Mouse (Mus musculus) hindbrain, postnatal 0 days (tissue): ENCODE measurements around the gene Lpcat3. TPM values are rescaled to one million over a fixed set of nuclear protein-coding genes. Genes with fewer than 3 reads are reported as not detected.

Experiments used
- ATAC-seq: fragments of 200-750 bp; cut with Nextera tagmentation; 2 replicates; pipeline ENCODE4 v1.8.0; 2017; ENCODE audit warnings: mild to moderate bottlenecking, moderate TSS enrichment, moderate library complexity
- DNase-seq: peaks from one replicate; pipeline ENCODE4 v3.0.0-alpha.2; 2015; ENCODE audit warnings: low spot score
- H3K27ac ChIP-seq: fragments of 300-500 bp; sonication (generic); 2 replicates; pipeline ENCODE4 v1.5.1; 2014; ENCODE audit warnings: mild to moderate bottlenecking
- H3K27me3 ChIP-seq: fragments of 300-500 bp; sonication (generic); 2 replicates; pipeline ENCODE4 v1.6.1; 2014; ENCODE audit warnings: low read length, mixed read lengths; ENCODE audit not compliant: insufficient read depth
- H3K36me3 ChIP-seq: fragments of 300-500 bp; sonication (generic); 2 replicates; pipeline ENCODE4 v1.6.1; 2014; ENCODE audit warnings: low read length, mixed read lengths; ENCODE audit not compliant: insufficient read depth
- H3K4me1 ChIP-seq: fragments of 300-500 bp; sonication (generic); 2 replicates; pipeline ENCODE4 v1.6.1; 2014; ENCODE audit warnings: antibody characterized with exemption, low read length, mixed read lengths; ENCODE audit not compliant: insufficient read depth
- H3K4me2 ChIP-seq: fragments of 300-500 bp; sonication (generic); 2 replicates; pipeline ENCODE4 v1.6.1; 2014; ENCODE audit warnings: low read depth, mild to moderate bottlenecking, low read length, moderate library complexity, mixed read lengths
- H3K4me3 ChIP-seq: fragments of 300-500 bp; sonication (generic); 2 replicates; pipeline ENCODE4 v1.5.1; 2014; ENCODE audit warnings: low read length
- H3K9ac ChIP-seq: fragments of 300-500 bp; sonication (generic); replicated peaks from 2 replicates; pipeline ENCODE4 v1.6.1; 2014; ENCODE audit warnings: mild to moderate bottlenecking, low read length, moderate library complexity, mixed read lengths
- H3K9me3 ChIP-seq: fragments of 300-500 bp; sonication (generic); 2 replicates; pipeline ENCODE4 v1.6.1; 2016; ENCODE audit warnings: low read length, mixed read lengths
- CTCF ChIP-seq: IDR thresholded peaks from 2 replicates; pipeline ENCODE4 v1.5.1; 2016; ENCODE audit warnings: antibody characterized with exemption, control low read depth, low read depth
- WGBS: fragments of 180-500 bp; shearing (Covaris S2); extraction: QIAGEN DNeasy Blood & Tissue Kit; methylation state at CpG from one replicate; pipeline ENCODE4 v1.1.7; 2014; 5-methylcytosine and 5-hydroxymethylcytosine counted together
- polyA plus RNA-seq: library from polyadenylated mRNA; unstranded; fragments of >200 nt; fragmentation: Nextera tagmentation; extraction: Ambion mirVana; gene quantifications from 2 replicates; pipeline ENCODE4 v1.2.1, GENCODE M21; 2015
- total RNA-seq: library from RNA; depleted of rRNA; stranded (reverse); fragments of >200 nt; gene quantifications from 2 replicates; pipeline ENCODE4 v1.2.3, GENCODE M21; 2014

The Lpcat3 gene
- total and polyA plus RNA-seq, 2 experiments from 2014 or later = 48.5 to 49.5 TPM

DNA sequence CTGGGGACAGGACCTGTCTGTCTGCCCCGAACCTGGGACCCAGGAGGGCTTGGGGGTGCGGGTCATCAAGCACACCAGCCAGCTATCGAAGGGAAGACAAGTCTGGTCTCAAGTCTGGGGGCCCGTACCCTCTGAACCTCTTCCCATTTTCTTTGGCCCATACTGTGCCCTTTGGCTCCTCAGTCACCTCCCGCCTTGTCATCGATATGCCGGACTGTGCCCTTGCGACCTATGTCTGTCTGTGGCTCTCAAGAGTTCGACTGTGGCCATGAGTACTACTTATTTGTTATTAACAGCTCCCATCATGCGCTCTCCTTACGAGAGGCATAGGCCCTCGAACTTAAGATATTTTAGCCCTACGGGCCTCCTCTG lies 583 bp downstream of the Lpcat3 start:
- H3K4me1 ChIP-seq = 0 out of 2 replicates have a peak, but pooled peaks cover 4% of the 10 kb centered on the region
- H3K9me3 ChIP-seq = no peaks in the 10 kb centered on the region
- no peaks in the 10 kb centered on the region for H3K27me3 ChIP-seq
- H3K36me3 ChIP-seq = no peaks in the 10 kb centered on the region
- no peak for TF ChIP-seq CTCF
- 16% methylated on average over 13 of the region's 13 CpGs for WGBS
- peak overlapping the region; percentile 58 for H3K4me3 ChIP-seq
- H3K9ac ChIP-seq = peak overlapping the region; percentile 61
- ATAC-seq = no peak
- peak; percentile 4 for DNase-seq
- H3K27ac ChIP-seq = peak overlapping the region; percentile 85
- H3K4me2 ChIP-seq = peak overlapping the region; percentile 65

DNA sequence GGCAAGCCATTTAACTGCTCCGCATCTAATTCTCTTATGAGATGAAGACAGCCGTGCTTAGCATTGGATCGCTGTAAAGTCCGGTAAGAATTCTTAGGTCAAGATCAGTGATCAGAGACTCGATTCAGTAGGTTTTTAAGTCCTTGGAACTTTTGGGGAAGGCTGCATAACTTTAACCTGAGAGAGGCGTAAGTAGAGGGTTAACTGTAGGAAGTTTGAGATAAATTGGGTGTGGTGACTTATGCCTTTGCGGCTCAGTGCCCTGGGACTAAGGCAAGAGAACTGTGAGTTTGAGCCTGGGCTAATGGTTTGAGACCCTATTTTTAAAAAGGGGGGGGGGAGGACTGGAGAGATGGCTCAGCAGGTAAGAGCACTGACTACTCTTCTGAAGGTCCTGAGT lies 1.4 kb downstream of the Lpcat3 start:
- no peaks in the 10 kb centered on the region for H3K27me3 ChIP-seq
- peak overlapping the region; percentile 65 for H3K4me2 ChIP-seq
- no peak overlapping the region for H3K27ac ChIP-seq
- H3K9me3 ChIP-seq = no peaks in the 10 kb centered on the region
- ATAC-seq (no peak), DNase-seq (no peak)
- 0 out of 2 replicates have a peak, but pooled peaks cover 4% of the 10 kb centered on the region for H3K4me1 ChIP-seq
- no peak overlapping the region for H3K9ac ChIP-seq
- WGBS = 83% methylated on average over 7 of the region's 7 CpGs
- no peak for TF ChIP-seq CTCF
- no peaks in the 10 kb centered on the region for H3K36me3 ChIP-seq
- H3K4me3 ChIP-seq = no peak overlapping the region

DNA sequence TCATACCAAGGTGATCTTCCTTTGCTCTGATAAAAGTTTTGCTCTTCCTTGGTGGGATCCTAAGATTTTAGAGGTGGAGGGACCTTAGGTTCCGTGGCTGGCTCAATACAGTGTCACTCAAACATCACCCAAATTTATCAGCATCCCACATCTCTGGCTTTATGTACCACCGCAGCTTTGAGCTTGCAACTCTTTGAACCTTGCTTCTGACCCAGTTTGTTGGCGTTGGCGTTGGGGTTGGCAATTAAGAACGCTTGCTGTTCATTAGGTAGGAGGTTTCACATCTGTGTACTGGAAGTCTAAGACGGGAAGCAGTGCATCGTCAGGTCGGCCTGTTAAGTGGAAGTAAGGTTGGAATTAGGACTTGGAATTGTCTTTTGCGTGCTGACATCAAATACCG lies 2.2 kb downstream of the Lpcat3 start:
- no peaks in the 10 kb centered on the region for H3K9me3 ChIP-seq
- 0 out of 2 replicates have a peak, but pooled peaks cover 4% of the 10 kb centered on the region for H3K4me1 ChIP-seq
- no peak overlapping the region for H3K27ac ChIP-seq
- TF ChIP-seq CTCF = no peak
- DNase-seq = no peak
- H3K36me3 ChIP-seq = no peaks in the 10 kb centered on the region
- H3K9ac ChIP-seq = no peak overlapping the region
- no peak overlapping the region for H3K4me3 ChIP-seq
- WGBS = 97% methylated on average over 10 of the region's 10 CpGs
- ATAC-seq = no peak
- no peaks in the 10 kb centered on the region for H3K27me3 ChIP-seq
- no peak overlapping the region for H3K4me2 ChIP-seq

DNA sequence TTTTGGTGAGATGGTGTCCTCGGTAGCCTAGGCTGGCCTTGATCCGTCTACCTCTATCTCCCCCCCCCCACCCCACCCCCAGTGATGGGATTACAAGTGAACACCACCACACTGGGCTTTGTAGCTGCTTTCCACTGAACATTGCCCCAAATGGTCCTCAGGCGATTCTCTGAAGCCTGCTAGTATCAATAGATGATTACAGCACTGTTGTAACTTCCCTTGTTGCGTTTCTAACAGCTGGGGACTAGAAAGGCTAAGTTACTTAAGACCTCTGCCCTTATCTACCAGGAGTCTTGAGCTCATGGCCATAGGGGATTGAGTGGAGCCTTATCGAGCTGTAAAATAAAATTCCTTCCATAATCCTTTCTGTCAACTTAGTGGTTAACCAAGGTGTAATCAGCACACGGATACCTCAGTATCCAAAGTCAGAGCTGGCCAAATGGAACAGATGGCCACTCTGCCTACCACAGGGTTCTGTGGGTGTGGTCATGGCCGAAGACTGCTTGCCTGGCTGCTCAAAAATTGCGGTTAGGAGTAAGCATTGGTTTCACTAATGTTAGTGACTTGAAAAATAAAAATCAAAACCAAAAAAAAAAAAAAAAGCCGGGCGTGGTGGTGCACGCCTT lies 6.5 kb downstream of the Lpcat3 start:
- Histone ChIP-seq H3K4me3 (no peak overlapping the region), H3K36me3 (no peaks in the 10 kb centered on the region), H3K4me1 (0 out of 2 replicates have a peak, but pooled peaks cover under 1% of the 10 kb centered on the region), H3K27me3 (no peaks in the 10 kb centered on the region), H3K9me3 (no peaks in the 10 kb centered on the region), H3K27ac (no peak overlapping the region), H3K9ac (no peak overlapping the region), H3K4me2 (no peak overlapping the region)
- WGBS = 90% methylated on average over 11 of the region's 11 CpGs
- TF ChIP-seq CTCF = no peak
- ATAC-seq (no peak), DNase-seq (no peak)

DNA sequence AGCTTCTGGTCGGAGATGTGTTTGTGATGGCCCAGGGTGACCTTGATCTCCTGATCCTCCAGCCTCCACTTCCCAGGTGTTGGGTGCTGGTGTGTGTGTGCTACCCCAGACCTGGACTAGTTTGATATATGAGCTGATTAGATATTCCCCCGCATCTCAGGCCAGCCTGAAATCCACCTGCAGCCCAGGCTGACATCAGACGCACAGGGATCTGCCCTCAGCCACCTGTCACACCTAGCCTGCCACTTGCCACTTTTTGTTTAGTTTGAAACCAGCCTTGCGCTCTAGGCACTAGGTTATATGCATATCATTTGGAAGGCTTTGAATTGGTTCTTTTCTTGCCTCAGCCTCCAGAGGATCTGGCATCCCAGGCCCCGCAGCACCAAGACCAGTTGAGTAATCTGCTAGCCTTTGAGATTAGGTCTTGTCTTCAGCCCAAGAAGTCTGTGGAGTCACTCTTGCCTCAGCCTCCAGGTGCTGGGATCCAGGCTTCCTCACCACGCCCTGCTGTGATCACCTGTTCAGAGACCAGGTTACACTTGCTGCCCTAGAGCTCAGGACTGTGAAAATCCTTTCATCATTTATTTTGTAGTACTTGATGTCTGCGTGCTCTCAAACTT lies 7.6 kb downstream of the Lpcat3 start:
- H3K27ac ChIP-seq = no peak overlapping the region
- no peaks in the 10 kb centered on the region for H3K9me3 ChIP-seq
- H3K4me2 ChIP-seq = no peak overlapping the region
- no peak for TF ChIP-seq CTCF
- H3K4me1 ChIP-seq = no peaks in the 10 kb centered on the region
- 89% methylated on average over 7 of the region's 7 CpGs for WGBS
- ATAC-seq = no peak
- no peaks in the 10 kb centered on the region for H3K27me3 ChIP-seq
- no peak overlapping the region for H3K9ac ChIP-seq
- H3K36me3 ChIP-seq = no peaks in the 10 kb centered on the region
- H3K4me3 ChIP-seq = no peak overlapping the region
- DNase-seq = no peak

DNA sequence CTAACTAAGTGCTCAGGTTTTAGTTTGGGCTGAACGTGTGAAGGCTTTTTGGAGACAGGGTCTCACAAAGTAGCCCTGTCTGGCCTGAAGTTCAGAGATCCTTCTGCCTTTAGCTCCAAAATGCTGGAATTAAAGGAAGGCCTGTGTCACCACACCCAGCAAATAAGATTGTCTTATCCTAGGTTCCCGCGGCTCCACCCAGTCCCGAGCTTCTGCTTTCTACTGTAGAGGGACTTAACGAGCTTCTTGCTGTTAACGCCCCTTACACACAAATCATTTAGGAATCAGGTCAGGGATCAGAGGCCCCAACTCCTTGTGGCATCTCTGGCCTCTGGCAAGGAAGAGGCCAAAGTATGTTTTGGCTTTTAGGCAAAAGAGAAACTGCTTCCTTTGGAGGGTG lies 9.3 kb downstream of the Lpcat3 start:
- no peaks in the 10 kb centered on the region for H3K36me3 ChIP-seq
- no peaks in the 10 kb centered on the region for H3K9me3 ChIP-seq
- H3K27ac ChIP-seq = no peak overlapping the region
- ATAC-seq (no peak), DNase-seq (no peak)
- H3K4me3 ChIP-seq = no peak overlapping the region
- H3K4me2 ChIP-seq = no peak overlapping the region
- WGBS = 79% methylated on average over 6 of the region's 6 CpGs
- no peak for TF ChIP-seq CTCF
- no peak overlapping the region for H3K9ac ChIP-seq
- no peaks in the 10 kb centered on the region for H3K27me3 ChIP-seq
- no peaks in the 10 kb centered on the region for H3K4me1 ChIP-seq

DNA sequence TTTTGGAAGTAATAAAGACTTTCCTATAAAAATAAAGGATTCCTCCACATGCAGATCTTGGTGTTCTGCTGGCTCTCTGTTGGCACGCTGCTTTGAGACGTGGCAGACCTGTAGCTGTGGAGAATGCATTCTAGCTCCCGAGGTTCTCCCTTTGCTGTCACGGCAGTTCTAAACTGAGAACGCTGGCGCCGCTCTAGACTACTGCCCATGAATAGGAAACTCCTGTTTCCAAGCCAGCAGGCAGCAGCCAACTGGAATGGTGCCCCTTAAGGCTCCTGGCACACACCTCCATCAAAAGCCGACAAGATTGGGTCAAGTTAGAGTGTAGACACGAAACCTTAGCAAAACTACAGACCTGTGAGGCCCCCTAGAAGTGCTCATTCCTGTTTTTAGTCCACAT lies 10.8 kb downstream of the Lpcat3 start:
- H3K4me1 ChIP-seq = no peaks in the 10 kb centered on the region
- no peaks in the 10 kb centered on the region for H3K27me3 ChIP-seq
- no peaks in the 10 kb centered on the region for H3K9me3 ChIP-seq
- WGBS = 72% methylated on average over 9 of the region's 9 CpGs
- TF ChIP-seq CTCF = no peak
- ATAC-seq (no peak), DNase-seq (peak; percentile 12)
- no peak overlapping the region for H3K4me3 ChIP-seq
- no peak overlapping the region for H3K9ac ChIP-seq
- no peaks in the 10 kb centered on the region for H3K36me3 ChIP-seq
- no peak overlapping the region for H3K4me2 ChIP-seq
- H3K27ac ChIP-seq = 0 out of 2 replicates have a peak overlapping the region, but pooled peaks have one; percentile 7
